Mouse (Mus musculus): ENCODE data around the gene Ahsg.
A peak's percentile ranks its signal among the peaks of the same experiment; 100 is the strongest.

Gene Ahsg

GRCm38 (mm10) chr16:22888835-22889234 is 2.2 kb upstream of the Ahsg start:
- DNase-seq (ENCODE audit: low spot score), result peak; percentile 64

GRCm38 (mm10) chr16:22889716-22890115 is 1.4 kb upstream of the Ahsg start:
- DNase-seq (ENCODE audit: low spot score), result no peak

GRCm38 (mm10) chr16:22891733-22892154 is 667 bp downstream of the Ahsg start:
- DNase-seq (ENCODE audit: low spot score), result peak; percentile 57

- no peak for DNase-seq (ENCODE audit: low spot score)
These were observed 3.0 kb downstream of the Ahsg start for GRCm38 (mm10) chr16:22894095-22894494.

- DNase-seq (ENCODE audit: low spot score), result no peak
These were observed 5.5 kb downstream of the Ahsg start for GRCm38 (mm10) chr16:22896618-22897017.

GRCm38 (mm10) chr16:22899346-22899745 is 8.3 kb downstream of the Ahsg start:
- DNase-seq (ENCODE audit: low spot score), result no peak

- no peak for DNase-seq (ENCODE audit: low spot score)
These were observed 8.9 kb downstream of the Ahsg start for GRCm38 (mm10) chr16:22899866-22900570.

GRCm38 (mm10) chr16:22901326-22901725 is 10.2 kb downstream of the Ahsg start:
- no peak for DNase-seq (ENCODE audit: low spot score)

- DNase-seq (ENCODE audit: low spot score), result no peak
These were observed 18.2 kb downstream of the Ahsg start for GRCm38 (mm10) chr16:22909290-22909689.

GRCm38 (mm10) chr16:22911986-22912385 is 20.9 kb downstream of the Ahsg start:
- no peak for DNase-seq (ENCODE audit: low spot score)

- no peak for DNase-seq (ENCODE audit: low spot score)
These were observed 21.8 kb downstream of the Ahsg start for GRCm38 (mm10) chr16:22912886-22913285.

- DNase-seq (ENCODE audit: low spot score), result no peak
These were observed 23.2 kb downstream of the Ahsg start for GRCm38 (mm10) chr16:22914276-22914675.

- no peak for DNase-seq (ENCODE audit: low spot score)
These were observed 27.0 kb downstream of the Ahsg start, which contains the start of gene Fetub for GRCm38 (mm10) chr16:22918034-22918433. Fetub (plus strand) TSS chr16:22918334.

GRCm38 (mm10) chr16:22918664-22919312 is 27.7 kb downstream of the Ahsg start:
- DNase-seq (ENCODE audit: low spot score), result no peak

- peak; percentile 67 for DNase-seq (ENCODE audit: low spot score)
These were observed 29.1 kb downstream of the Ahsg start for GRCm38 (mm10) chr16:22919971-22920854.

- no peak for DNase-seq (ENCODE audit: low spot score)
These were observed 30.7 kb downstream of the Ahsg start for GRCm38 (mm10) chr16:22921761-22922160.

- no peak for DNase-seq (ENCODE audit: low spot score)
These were observed 31.4 kb downstream of the Ahsg start for GRCm38 (mm10) chr16:22922433-22922832.

GRCm38 (mm10) chr16:22929575-22929974 is 38.5 kb downstream of the Ahsg start:
- no peak for DNase-seq (ENCODE audit: low spot score)

GRCm38 (mm10) chr16:22931431-22932200 is 40.5 kb downstream of the Ahsg start:
- no peak for DNase-seq (ENCODE audit: low spot score)

- DNase-seq (ENCODE audit: low spot score), result no peak
These were observed 46.6 kb downstream of the Ahsg start for GRCm38 (mm10) chr16:22937631-22938030.

- no peak for DNase-seq (ENCODE audit: low spot score)
These were observed 47.5 kb downstream of the Ahsg start for GRCm38 (mm10) chr16:22938541-22938940.
